17 mouse cellular contexts compared by ENCODE assay signal in genomic region chr8:127614206-127614605, GRCm38 (mm10).
A peak's percentile ranks its signal among the peaks of the same experiment; 100 is the strongest.
DNase-seq lines count a peak whose midpoint lies in the region.
"Had no signal": no experiment of that assay in that cellular context is flagged by ENCODE, and none has a peak within 500 bp of the region (broad histone marks: within the 10 kb centered on the region; RNA-seq: fewer than 3 reads in every experiment).

No protein-coding gene starts in this region.

- 71% methylated on average over 4 of the region's 4 CpGs for WGBS in limb, embryonic 10.5 days

- intact Hi-C loops in left cerebral cortex, postnatal 36 days (cut with DNase I): no loop called here

- DNase-seq in gastrocnemius, postnatal 25 days: peak; percentile 16
- DNase-seq in gastrocnemius, adult 8-10 months (ENCODE audit: low spot score in 2 of 2): no peak
- peak; percentile 22 for DNase-seq in MN1 (ENCODE audit: low spot score)
- DNase-seq in ZHBTc4 (ENCODE audit: low read depth, low spot score): peak; percentile 9
- DNase-seq in left cerebral cortex, postnatal 36 days (ENCODE audit: low spot score in 2 of 2): peak; percentile 43 to 46
- DNase-seq in lung, postnatal 4 days: no peak
- no peak for DNase-seq in limb, embryonic 10.5 days (ENCODE audit: low spot score)
- DNase-seq: adrenal gland, postnatal 10 days; cerebellum, adult 11 months; cerebellum, postnatal 10 days; heart, postnatal 36 days; layer of hippocampus, postnatal 36 days had no signal

- no peaks in the 10 kb centered on the region for H3K27me3 ChIP-seq in limb, embryonic 10.5 days (ENCODE audit: low read depth, poor library complexity, severe bottlenecking)
- H3K27me3 ChIP-seq: embryonic facial prominence, embryonic 13.5 days; forebrain, embryonic 15.5 days; limb, embryonic 15.5 days; liver, embryonic 15.5 days had no signal

- H3K36me3 ChIP-seq in limb, embryonic 10.5 days: peaks cover 12% of the 10 kb centered on the region; the same call in 1 of the 2 replicates
- H3K36me3 ChIP-seq: forebrain, embryonic 15.5 days; liver, embryonic 15.5 days had no signal

- H3K27ac ChIP-seq in limb, embryonic 10.5 days: no peak overlapping the region
- H3K27ac ChIP-seq: embryonic facial prominence, embryonic 13.5 days; forebrain, embryonic 15.5 days; kidney, postnatal 0 days; limb, embryonic 15.5 days; liver, embryonic 15.5 days had no signal

- peaks cover 9% of the 10 kb centered on the region for H3K4me1 ChIP-seq in limb, embryonic 10.5 days
- H3K4me1 ChIP-seq: forebrain, embryonic 15.5 days; limb, embryonic 15.5 days; liver, embryonic 15.5 days had no signal

- no peaks in the 10 kb centered on the region for H3K9me3 ChIP-seq in limb, embryonic 10.5 days (replicated peaks)
- H3K9me3 ChIP-seq: embryonic facial prominence, embryonic 13.5 days; forebrain, embryonic 15.5 days; limb, embryonic 15.5 days; liver, embryonic 15.5 days had no signal

- no peak overlapping the region for H3K4me3 ChIP-seq in limb, embryonic 10.5 days
- H3K4me3 ChIP-seq: embryonic facial prominence, embryonic 13.5 days; forebrain, embryonic 15.5 days; limb, embryonic 15.5 days; liver, embryonic 15.5 days had no signal

Comparison
In these comparisons a context has a peak if more than half of its experiments do, and no peak if none do; other contexts are left out.
1. DNase-seq: peak in gastrocnemius, postnatal 25 days (single experiment), MN1 (single experiment), ZHBTc4 (single experiment) and left cerebral cortex, postnatal 36 days (2 of 2); none in gastrocnemius, adult 8-10 months (0 of 2), lung, postnatal 4 days (0 of 2) and limb, embryonic 10.5 days (single experiment).